Mouse (Mus musculus) MEL (cell line): ENCODE results near the gene Olfr1507.

Experiments used
- BHLHE40 ChIP-seq: IDR thresholded peaks from 2 replicates; pipeline ENCODE4 v1.6.1; 2012; ENCODE audit warnings: low read depth, mild to moderate bottlenecking, inconsistent platforms, low read length, improper control_type of control experiment, borderline replicate concordance
- CHD1 ChIP-seq: IDR thresholded peaks from 2 replicates; pipeline ENCODE4 v1.6.1; 2012; ENCODE audit warnings: low read depth, mild to moderate bottlenecking, inconsistent platforms, low read length, improper control_type of control experiment
- CTCF ChIP-seq, 3 experiments: IDR thresholded peaks in 2 of 3; conservative IDR thresholded peaks in 1 of 3; 2 replicates each; pipeline ENCODE4 v1.5.1; 2011 to 2012; ENCODE audit warnings: low read length in 3 of 3, low read depth in 2 of 3, mild to moderate bottlenecking in 2 of 3, improper control_type of control experiment in 1 of 3, inconsistent platforms in 1 of 3, mixed read lengths in 1 of 3, moderate library complexity in 1 of 3; ENCODE audit not compliant: control insufficient read depth in 1 of 3, insufficient read depth in 1 of 3, poor library complexity in 1 of 3, severe bottlenecking in 1 of 3
- EP300 ChIP-seq, 2 experiments: IDR thresholded peaks; 2 replicates each; pipeline ENCODE4 v1.6.1; 2011; ENCODE audit warnings: improper control_type of control experiment in 2 of 2, low read length in 2 of 2, low read depth in 1 of 2, mild to moderate bottlenecking in 1 of 2
- HCFC1 ChIP-seq: IDR thresholded peaks from 2 replicates; pipeline ENCODE4 v1.6.1; 2012; ENCODE audit warnings: low read depth, mild to moderate bottlenecking, inconsistent platforms, low read length, improper control_type of control experiment, moderate library complexity
- MAX ChIP-seq: IDR thresholded peaks from 2 replicates; pipeline ENCODE4 v1.6.1; 2011; ENCODE audit warnings: low read length, improper control_type of control experiment
- MEF2A ChIP-seq: IDR thresholded peaks from 2 replicates; pipeline ENCODE4 v1.6.1; 2014; ENCODE audit warnings: low read depth, mild to moderate bottlenecking, inconsistent platforms, low read length, improper control_type of control experiment; ENCODE audit not compliant: poor library complexity, insufficient replicate concordance, severe bottlenecking; ENCODE audit errors: extremely low read depth
- TBP ChIP-seq: IDR thresholded peaks from 2 replicates; pipeline ENCODE4 v1.8.0; 2011; ENCODE audit warnings: low read depth, low read length, improper control_type of control experiment
- UBTF ChIP-seq: IDR thresholded peaks from 2 replicates; pipeline ENCODE4 v1.6.1; 2012; ENCODE audit warnings: low read depth, mild to moderate bottlenecking, inconsistent platforms, low read length, improper control_type of control experiment, moderate library complexity, borderline replicate concordance; ENCODE audit not compliant: insufficient read depth
- USF2 ChIP-seq, 2 experiments: IDR thresholded peaks; 2 replicates each; pipeline ENCODE4 v1.6.1; 2011 to 2012; ENCODE audit warnings: improper control_type of control experiment in 2 of 2, low read length in 2 of 2, borderline replicate concordance in 1 of 2, inconsistent platforms in 1 of 2, low read depth in 1 of 2, mild to moderate bottlenecking in 1 of 2; ENCODE audit not compliant: insufficient read depth in 1 of 2
- ZC3H11A ChIP-seq: IDR thresholded peaks from 2 replicates; pipeline ENCODE4 v1.6.1; 2012; ENCODE audit warnings: low read depth, mild to moderate bottlenecking, inconsistent platforms, low read length, improper control_type of control experiment

GRCm38 (mm10) chr14:52442690-52443089 is 52.9 kb downstream of the Olfr1507 start, which contains the start of gene Olfr1509:
- TF ChIP-seq USF2 (IDR thresholded peaks at IDR 0.05; ENCODE audit: borderline replicate concordance in 1 of 2, insufficient read depth in 1 of 2, low read depth in 1 of 2, low read length in 2 of 2) (no peak), EP300 (IDR thresholded peaks at IDR 0.05; ENCODE audit: low read depth in 1 of 2, low read length in 2 of 2) (no peak), HCFC1 (no peak), MAX (no peak), CTCF (IDR thresholded peaks at IDR 0.05 in 2 of 3, conservative IDR thresholded peaks at IDR 0.05 in 1 of 3; ENCODE audit: control insufficient read depth in 1 of 3, insufficient read depth in 1 of 3, low read depth in 2 of 3, low read length in 3 of 3, poor library complexity in 1 of 3, severe bottlenecking in 1 of 3) (no peak), UBTF (no peak), CHD1 (no peak), BHLHE40 (no peak), MEF2A (no peak), TBP (no peak), ZC3H11A (no peak)
